Comparison of ENCODE assay signal across 28 mouse cellular contexts in the genomic region with DNA sequence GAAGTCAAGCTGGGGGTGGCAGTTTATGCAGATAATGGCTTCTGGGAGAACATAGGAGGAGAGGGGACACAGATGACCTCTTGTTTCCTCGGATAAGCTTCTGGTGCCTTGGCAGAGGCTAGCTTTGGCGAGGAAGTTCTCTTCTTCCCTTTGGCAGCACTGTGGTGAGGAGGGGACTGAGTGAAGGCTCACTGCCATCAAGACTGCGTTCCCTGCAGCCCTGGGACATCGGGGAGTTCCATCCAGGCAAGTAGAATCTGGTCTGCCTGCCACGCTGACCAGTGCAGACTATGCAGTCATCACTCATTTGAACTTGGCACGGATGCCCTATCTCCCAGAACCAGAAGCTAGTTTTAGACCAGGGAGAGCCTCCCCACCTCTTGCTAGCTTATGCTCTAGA. TPM values are rescaled to one million over a fixed set of nuclear protein-coding genes. Genes with fewer than 3 reads are reported as not detected.
"Had no signal": no experiment of that assay in that cellular context is flagged by ENCODE, and none has a peak within 500 bp of the region (broad histone marks: within the 10 kb centered on the region; RNA-seq: fewer than 3 reads in every experiment).

No protein-coding gene starts in this region.

- H3K4me2 ChIP-seq: limb, embryonic 13.5 days; liver, embryonic 12.5 days; liver, embryonic 15.5 days; lung, embryonic 15.5 days; neural tube, embryonic 13.5 days had no signal

- H3K4me1 ChIP-seq: liver, embryonic 12.5 days; liver, embryonic 15.5 days; megakaryocyte, embryonic 14.5 days had no signal

- H3K27ac ChIP-seq: layer of hippocampus, adult 2 months; limb, embryonic 10.5 days; limb, embryonic 13.5 days; liver, embryonic 12.5 days; liver, embryonic 15.5 days; lung, embryonic 15.5 days; midbrain, embryonic 10.5 days; midbrain, embryonic 13.5 days; neural tube, embryonic 13.5 days; stomach, postnatal 0 days had no signal

- H3K4me3 ChIP-seq: layer of hippocampus, adult 2 months; limb, embryonic 10.5 days; limb, embryonic 13.5 days; liver, embryonic 12.5 days; liver, embryonic 15.5 days; lung, embryonic 15.5 days; megakaryocyte, embryonic 14.5 days; midbrain, embryonic 10.5 days; myocyte; neural tube, embryonic 13.5 days had no signal

- H3K36me3 ChIP-seq: limb, embryonic 10.5 days; limb, embryonic 13.5 days; liver, embryonic 12.5 days; liver, embryonic 15.5 days; lung, embryonic 15.5 days; midbrain, embryonic 10.5 days; midbrain, embryonic 13.5 days; neural tube, embryonic 13.5 days had no signal

- H3K9ac ChIP-seq: limb, embryonic 13.5 days; liver, embryonic 12.5 days; liver, embryonic 15.5 days; lung, embryonic 15.5 days; midbrain, embryonic 13.5 days; neural tube, embryonic 13.5 days had no signal

- H3K9me3 ChIP-seq: limb, embryonic 10.5 days; limb, embryonic 13.5 days; liver, embryonic 12.5 days; liver, embryonic 15.5 days; lung, embryonic 15.5 days; midbrain, embryonic 10.5 days; midbrain, embryonic 13.5 days; neural tube, embryonic 13.5 days had no signal

- DNase-seq: kidney, adult 9 months; kidney, postnatal 14 days; kidney, postnatal 4 days; layer of hippocampus, adult 9-11 months; layer of hippocampus, postnatal 36 days; liver; lung, adult 18-20 months; lung, postnatal 10 days; lung, postnatal 36 days; retina, postnatal 1 day; right cerebral cortex, postnatal 4 days; thymus, adult 18-20 months; thymus, postnatal 36 days had no signal

- ATAC-seq: liver, embryonic 12.5 days; midbrain, embryonic 13.5 days; midbrain, embryonic 16.5 days had no signal

RNA-seq across cellular contexts. Expression of a gene that starts 2.4 kb away (rescaled TPM):
- total RNA-seq: monocyte, adult 5-6 weeks; neutrophil, adult 5-6 weeks had no signal
- polyA plus RNA-seq: limb, embryonic 10.5 days; liver, embryonic 12.5 days; liver, embryonic 15.5 days; myocyte had no signal
